Mouse (Mus musculus) kidney, adult 9 months (tissue): ENCODE measurements around the gene Aco2.

ENCODE experiments used
- DNase-seq: peaks from one replicate; pipeline ENCODE4 v3.0.0; 2022

The Aco2 gene

GRCm38 (mm10) chr15:81954716-81955115 lies 82.6 kb downstream of the Aco2 start:
- DNase-seq = no peak

- no peak for DNase-seq
These were observed 83.3 kb downstream of the Aco2 start for GRCm38 (mm10) chr15:81955414-81955813.

- DNase-seq = peak; percentile 57
These were observed 84.3 kb downstream of the Aco2 start for GRCm38 (mm10) chr15:81956457-81956856.

GRCm38 (mm10) chr15:81957598-81957997 lies 85.5 kb downstream of the Aco2 start:
- DNase-seq = no peak

- DNase-seq = no peak
These were observed 86.8 kb downstream of the Aco2 start for GRCm38 (mm10) chr15:81958906-81959305.

- DNase-seq = peak; percentile 99
These were observed 88.3 kb downstream of the Aco2 start, which contains the start of gene Pmm1 for GRCm38 (mm10) chr15:81960171-81961077. Pmm1 (minus strand) TSS chr15:81960930.

GRCm38 (mm10) chr15:81961078-81961451 lies 89.0 kb downstream of the Aco2 start:
- DNase-seq = no peak

DNA sequence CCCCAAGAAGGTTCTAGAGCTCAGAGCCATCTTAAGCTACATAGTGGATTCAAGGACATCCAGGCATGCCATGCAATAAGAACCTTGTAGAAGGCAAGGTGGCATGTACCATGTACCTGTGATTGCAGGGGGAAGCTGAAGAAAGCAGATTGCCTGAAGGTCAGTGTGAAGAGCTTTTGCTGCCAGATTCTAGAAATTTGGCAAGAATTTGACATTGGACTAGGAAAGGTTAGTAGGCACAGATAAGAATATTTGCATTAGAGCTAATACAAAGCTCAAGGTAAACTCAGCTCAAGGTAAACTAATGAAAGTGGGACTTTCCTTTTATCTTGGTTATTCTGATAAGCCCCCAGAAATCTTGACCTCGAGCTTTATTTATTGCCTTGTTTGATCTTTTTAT lies 92.2 kb downstream of the Aco2 start:
- no peak for DNase-seq
